Mouse (Mus musculus) stomach, postnatal 0 days (tissue): ENCODE data around the gene Ergic1.

Experiments used
- CTCF ChIP-seq: IDR thresholded peaks from 2 replicates; pipeline ENCODE4 v1.5.1; 2016; ENCODE audit warnings: antibody characterized with exemption, low read depth, mild to moderate bottlenecking, moderate library complexity
- EP300 ChIP-seq: optimal IDR thresholded peaks from 2 replicates; pipeline ENCODE3; 2016; ENCODE audit warnings: antibody characterized with exemption

DNA sequence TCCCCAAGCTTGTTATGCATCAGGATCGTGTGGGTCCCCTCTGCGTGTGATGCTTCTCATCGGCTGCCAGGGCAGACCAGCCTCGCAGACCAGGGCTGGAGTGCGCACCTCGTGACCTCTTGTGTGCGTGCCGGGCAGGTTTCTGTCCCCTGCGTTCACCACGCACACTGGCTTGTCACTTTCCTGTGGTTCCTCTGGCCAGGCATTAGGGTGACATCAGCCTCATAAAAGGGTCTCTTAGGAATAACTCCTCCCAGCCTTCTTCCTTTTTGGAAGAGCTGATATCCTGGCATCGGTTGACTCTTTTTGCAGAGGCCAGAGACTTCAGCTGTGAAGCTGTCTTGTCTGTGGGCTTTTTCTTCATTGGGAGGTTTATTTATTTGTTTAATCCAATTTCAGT is 12.8 kb downstream of the Ergic1 start:
- TF ChIP-seq EP300 (no peak), CTCF (no peak)
